Mouse (Mus musculus): Measurements from ENCODE around the gene Usp2. TPM values are rescaled to one million over a fixed set of nuclear protein-coding genes. Genes with fewer than 3 reads are reported as not detected.

Gene Usp2
- polyA plus RNA-seq, 1 experiment from 2014 or later, result 12.2 TPM

DNA sequence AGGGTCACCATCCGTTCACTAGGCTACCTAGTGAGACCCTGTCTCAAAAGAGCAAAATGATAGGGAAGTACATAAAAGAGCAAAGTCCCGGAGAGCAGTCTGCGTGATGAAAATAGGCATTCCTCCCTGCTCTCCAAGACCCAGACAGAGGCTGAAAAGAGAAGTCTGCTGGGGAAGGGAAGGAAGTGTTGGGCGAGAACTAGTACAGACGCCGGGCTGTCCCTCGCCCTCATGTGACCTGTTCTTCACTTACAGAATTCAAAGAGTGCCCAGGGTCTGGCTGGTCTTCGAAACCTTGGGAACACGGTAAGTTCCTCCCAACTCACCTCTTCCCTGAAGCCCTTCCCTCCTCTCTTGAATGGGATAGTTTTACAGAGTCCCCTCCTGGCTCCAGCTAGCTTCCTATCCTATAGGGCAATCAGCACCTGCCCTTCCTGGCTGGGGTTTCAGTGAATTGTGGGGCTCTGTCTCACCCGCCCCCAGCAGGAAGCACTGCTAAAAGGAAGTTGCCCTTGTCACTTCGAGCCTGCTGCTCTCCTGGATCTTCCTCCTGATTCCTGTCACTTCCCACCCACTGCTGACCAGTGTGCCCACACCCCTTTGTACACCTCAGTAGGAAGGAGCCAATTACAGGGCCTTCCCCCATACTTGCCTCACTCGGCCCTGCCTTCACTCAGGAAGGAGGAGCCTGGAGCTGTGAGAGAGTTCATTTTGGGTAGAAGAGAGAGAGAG is 22.2 kb downstream of the Usp2 start:
- H3K27ac ChIP-seq, result no peak overlapping the region
- H3K4me3 ChIP-seq, result no peak overlapping the region
- 73% methylated on average over 12 of the region's 12 CpGs for WGBS
- H3K36me3 ChIP-seq, result no peaks in the 10 kb centered on the region; the same call in 1 of the 2 replicates
- no peaks in the 10 kb centered on the region for H3K9me3 ChIP-seq
- H3K4me1 ChIP-seq (replicated peaks), result peaks cover 31% of the 10 kb centered on the region
- peaks cover 50% of the 10 kb centered on the region for H3K27me3 ChIP-seq
- no peak overlapping the region for H3K4me2 ChIP-seq
- H3K9ac ChIP-seq, result no peak overlapping the region
- ATAC-seq (ENCODE audit: low FRiP score), result no peak

DNA sequence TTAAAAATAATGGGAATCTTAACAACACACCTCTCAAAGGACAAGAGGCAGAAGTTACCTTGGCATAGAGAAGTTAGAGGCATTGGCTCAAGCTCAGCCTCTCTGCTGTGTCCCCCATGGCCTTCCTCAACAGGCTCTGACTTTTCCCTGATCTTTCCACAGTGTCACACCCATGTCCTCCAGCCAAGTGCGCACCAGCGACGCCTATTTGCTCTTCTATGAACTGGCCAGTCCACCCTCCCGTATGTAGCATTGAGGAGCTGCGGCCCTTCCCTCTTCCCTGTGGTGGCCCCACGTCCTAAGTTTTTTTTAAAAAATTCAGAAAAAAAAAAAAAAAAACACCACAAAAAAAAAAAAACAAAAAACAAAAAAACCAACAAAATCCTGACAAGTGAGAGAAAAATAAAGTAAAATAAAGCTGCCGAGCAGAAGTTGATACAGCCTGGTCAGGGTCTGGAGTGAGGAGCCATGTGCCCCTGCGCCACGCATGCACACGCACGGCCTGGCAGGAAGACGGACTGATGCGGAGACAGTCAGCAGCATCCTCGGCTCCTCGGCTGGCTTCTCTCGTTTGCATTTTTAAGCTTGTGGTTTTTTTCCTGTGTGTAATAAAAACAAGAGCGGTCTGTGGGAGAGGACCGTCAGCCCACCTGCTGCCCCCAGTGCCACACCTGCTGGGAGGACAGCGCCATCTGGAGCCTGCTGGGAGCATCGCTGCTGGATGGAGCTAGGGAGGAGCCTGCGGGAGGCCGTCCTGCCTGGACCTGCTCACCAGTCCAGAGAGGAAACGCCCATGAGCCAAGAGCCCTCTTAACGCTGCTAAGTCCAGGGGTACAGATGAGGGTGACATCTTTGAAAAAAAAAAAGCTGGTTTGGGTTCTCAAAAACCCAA is 27.0 kb downstream of the Usp2 start:
- H3K4me3 ChIP-seq, result peak overlapping the region; percentile 21; the same call in 1 of the 2 replicates
- ATAC-seq (ENCODE audit: low FRiP score), result no peak

DNA sequence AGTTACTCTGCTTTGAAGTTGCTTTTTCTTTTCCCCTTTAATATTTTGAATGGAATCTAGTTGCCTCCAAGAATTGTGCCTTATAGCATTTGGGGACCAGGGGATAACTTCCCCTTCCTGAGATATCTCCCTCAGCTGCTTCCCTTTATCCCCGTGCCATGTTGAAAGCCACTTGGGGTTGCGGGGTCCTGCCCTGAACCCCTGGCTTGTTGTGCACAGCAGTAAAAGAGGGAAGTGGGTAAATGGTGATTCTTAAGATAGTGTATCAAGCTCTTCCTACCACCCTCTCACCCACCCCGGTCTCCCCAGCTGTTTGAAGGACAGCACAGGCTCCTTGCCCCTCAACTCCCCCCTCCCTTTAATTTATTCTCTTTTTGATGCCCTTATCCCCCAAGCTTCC is 27.9 kb downstream of the Usp2 start:
- Histone ChIP-seq H3K4me3 (no peak overlapping the region), H3K27me3 (0 out of 2 replicates have a peak, but pooled peaks cover 2% of the 10 kb centered on the region), H3K9ac (no peak overlapping the region), H3K4me2 (no peak overlapping the region), H3K36me3 (no peaks in the 10 kb centered on the region; the same call in 1 of the 2 replicates), H3K4me1 (replicated peaks) (peaks cover 17% of the 10 kb centered on the region), H3K27ac (no peak overlapping the region), H3K9me3 (no peaks in the 10 kb centered on the region)
- no peak for ATAC-seq (ENCODE audit: low FRiP score)
- WGBS, result 79% methylated on average over 3 of the region's 3 CpGs

More for the DNA sequence above, 27.0 kb downstream of the Usp2 start:
- Histone ChIP-seq H3K36me3 (no peaks in the 10 kb centered on the region; the same call in 1 of the 2 replicates), H3K9me3 (no peaks in the 10 kb centered on the region), H3K27ac (no peak overlapping the region), H3K4me1 (replicated peaks) (peaks cover 17% of the 10 kb centered on the region), H3K9ac (no peak overlapping the region), H3K4me2 (peak overlapping the region; percentile 49), H3K27me3 (peaks cover 11% of the 10 kb centered on the region)
- 28% methylated on average over 24 of the region's 24 CpGs for WGBS

DNA sequence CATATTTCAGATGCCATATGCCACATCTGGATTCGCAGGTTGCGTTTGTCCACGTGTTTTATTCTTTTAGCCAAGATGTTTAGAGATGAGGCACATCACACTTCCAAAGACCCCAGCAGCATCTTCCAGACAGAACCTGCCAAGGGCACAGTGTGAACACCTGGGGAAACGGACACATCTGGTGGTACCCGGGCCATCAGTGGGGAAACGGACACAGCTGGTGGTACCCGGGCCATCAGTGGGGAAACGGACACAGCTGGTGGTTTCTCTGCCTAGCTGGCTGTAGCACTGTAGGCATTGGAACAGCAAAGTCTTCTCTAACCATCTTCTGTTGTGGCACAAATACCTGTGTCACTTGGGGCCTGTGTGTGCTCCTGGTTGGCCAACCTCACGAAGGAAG is 29.0 kb downstream of the Usp2 start:
- WGBS, result 88% methylated on average over 9 of the region's 9 CpGs
- peaks cover 17% of the 10 kb centered on the region for H3K4me1 ChIP-seq (replicated peaks)
- no peak overlapping the region for H3K4me2 ChIP-seq
- no peak for ATAC-seq (ENCODE audit: low FRiP score)
- no peak overlapping the region for H3K27ac ChIP-seq
- no peaks in the 10 kb centered on the region; the same call in 1 of the 2 replicates for H3K36me3 ChIP-seq
- no peaks in the 10 kb centered on the region for H3K9me3 ChIP-seq
- no peaks in the 10 kb centered on the region for H3K27me3 ChIP-seq
- H3K9ac ChIP-seq, result no peak overlapping the region
- H3K4me3 ChIP-seq, result no peak overlapping the region

DNA sequence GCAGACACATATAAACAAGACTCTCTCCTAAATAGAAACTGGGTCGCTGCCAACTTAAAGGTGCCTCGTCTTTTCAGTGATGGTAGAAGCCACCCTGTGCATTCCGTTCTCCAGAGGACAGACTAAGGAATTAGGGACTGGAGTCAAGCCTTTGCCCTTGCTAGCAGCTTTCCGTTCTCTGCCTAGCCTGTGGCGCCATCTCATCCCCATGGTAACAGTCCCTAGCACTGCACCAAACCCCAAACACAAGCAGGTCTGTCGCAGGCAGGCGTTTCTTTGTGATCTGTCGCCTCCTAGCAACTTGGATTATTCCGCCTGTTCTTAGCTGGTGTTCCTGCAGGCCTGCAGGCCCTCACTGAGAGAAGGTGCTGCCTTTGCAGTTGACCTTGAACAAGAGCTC is 29.7 kb downstream of the Usp2 start:
- no peaks in the 10 kb centered on the region for H3K27me3 ChIP-seq
- no peak overlapping the region for H3K4me2 ChIP-seq
- H3K4me3 ChIP-seq, result no peak overlapping the region
- 17% methylated on average over 9 of the region's 9 CpGs for WGBS
- no peaks in the 10 kb centered on the region for H3K9me3 ChIP-seq
- peak overlapping the region; percentile 40 for H3K27ac ChIP-seq
- no peaks in the 10 kb centered on the region for H3K36me3 ChIP-seq
- H3K9ac ChIP-seq, result 0 out of 2 replicates have a peak overlapping the region, but pooled peaks have one; percentile 0
- ATAC-seq (ENCODE audit: low FRiP score), result 0 out of 2 replicates have a peak, but pooled peaks have one; percentile 22
- H3K4me1 ChIP-seq (replicated peaks), result peaks cover 17% of the 10 kb centered on the region

DNA sequence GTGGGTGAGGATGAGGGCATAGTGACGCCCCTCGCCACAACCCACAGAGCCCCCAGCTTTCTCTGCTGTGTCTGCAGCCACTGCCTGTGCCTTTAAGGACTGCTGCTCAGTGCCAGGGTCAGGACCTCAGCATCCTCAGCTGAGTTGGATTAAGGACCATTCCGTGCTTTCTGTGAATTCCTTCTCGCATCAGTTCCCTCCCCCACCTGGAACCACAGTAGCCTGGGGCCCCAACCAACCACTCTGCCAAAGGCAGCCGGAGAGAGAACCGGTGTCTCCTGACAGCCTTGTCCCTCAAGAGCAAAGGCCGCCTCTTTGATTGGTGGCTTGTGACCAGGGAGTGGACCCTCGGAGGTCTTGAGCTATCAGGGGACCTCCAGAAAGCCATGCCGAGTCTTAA is 34.7 kb downstream of the Usp2 start, which contains the start of gene Mfrp:
TSS of gene Mfrp (plus strand) at position 240 of the 400 bp plus-strand sequence.
- Histone ChIP-seq H3K4me1 (replicated peaks) (peaks cover 13% of the 10 kb centered on the region), H3K9ac (no peak within 1 kb of the TSS), H3K9me3 (no peaks in the 10 kb centered on the region), H3K27ac (no peak within 1 kb of the TSS), H3K4me3 (no peak within 1 kb of the TSS), H3K36me3 (peaks cover 8% of the 10 kb centered on the region), H3K27me3 (no peaks in the 10 kb centered on the region), H3K4me2 (no peak within 1 kb of the TSS)
- WGBS, result 73% methylated on average over 9 of the region's 9 CpGs
- no peak for ATAC-seq (ENCODE audit: low FRiP score)

DNA sequence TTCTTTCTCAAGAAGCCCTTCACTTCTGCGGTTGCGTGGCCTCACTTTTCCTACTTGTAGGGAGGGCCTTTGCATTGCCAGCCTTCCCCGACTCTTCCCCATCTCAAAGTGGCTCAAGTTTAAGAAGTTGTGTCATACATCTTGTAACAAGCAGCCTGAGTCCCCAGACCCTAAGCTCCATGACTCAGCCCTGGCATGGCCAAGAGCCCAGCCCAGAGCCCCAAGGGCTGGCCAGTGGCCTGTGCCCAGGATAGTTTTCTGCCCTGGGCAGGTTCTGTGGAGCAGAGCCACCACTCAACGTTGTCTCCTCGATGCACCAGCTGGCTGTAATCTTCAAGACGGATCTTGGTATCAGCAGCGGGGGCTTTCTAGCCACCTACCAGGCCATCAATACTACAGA is 38.1 kb downstream of the Usp2 start:
- 95% methylated on average over 7 of the region's 7 CpGs for WGBS
- H3K9ac ChIP-seq, result no peak overlapping the region
- H3K4me2 ChIP-seq, result no peak overlapping the region
- no peak overlapping the region for H3K4me3 ChIP-seq
- H3K36me3 ChIP-seq, result peaks cover 8% of the 10 kb centered on the region
- ATAC-seq (ENCODE audit: low FRiP score), result no peak
- no peaks in the 10 kb centered on the region for H3K9me3 ChIP-seq
- H3K27me3 ChIP-seq, result no peaks in the 10 kb centered on the region
- H3K4me1 ChIP-seq (replicated peaks), result peaks cover 41% of the 10 kb centered on the region
- H3K27ac ChIP-seq, result no peak overlapping the region

DNA sequence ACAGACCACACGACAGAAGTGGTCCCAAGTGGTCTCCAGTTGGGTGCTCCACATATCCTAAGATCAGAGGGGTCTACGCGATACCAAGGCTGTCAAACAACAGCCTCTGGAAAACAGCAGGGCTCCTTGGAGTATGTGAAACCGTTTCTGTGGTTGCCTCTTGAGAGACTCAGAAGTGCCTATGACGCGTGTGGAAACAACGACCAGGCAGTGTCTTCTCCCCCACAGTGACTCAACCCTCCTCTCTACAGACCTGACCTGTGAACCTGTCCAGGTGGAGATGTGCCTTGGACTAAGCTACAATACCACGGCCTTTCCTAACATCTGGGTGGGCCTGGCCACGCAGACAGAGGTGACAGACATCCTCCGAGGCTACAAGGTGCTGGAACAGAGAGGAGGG is 39.0 kb downstream of the Usp2 start:
- Histone ChIP-seq H3K4me2 (no peak overlapping the region), H3K27ac (no peak overlapping the region), H3K36me3 (peaks cover 8% of the 10 kb centered on the region), H3K9ac (no peak overlapping the region), H3K4me1 (replicated peaks) (peaks cover 50% of the 10 kb centered on the region), H3K4me3 (no peak overlapping the region), H3K9me3 (no peaks in the 10 kb centered on the region), H3K27me3 (no peaks in the 10 kb centered on the region)
- 90% methylated on average over 10 of the region's 10 CpGs for WGBS
- no peak for ATAC-seq (ENCODE audit: low FRiP score)

DNA sequence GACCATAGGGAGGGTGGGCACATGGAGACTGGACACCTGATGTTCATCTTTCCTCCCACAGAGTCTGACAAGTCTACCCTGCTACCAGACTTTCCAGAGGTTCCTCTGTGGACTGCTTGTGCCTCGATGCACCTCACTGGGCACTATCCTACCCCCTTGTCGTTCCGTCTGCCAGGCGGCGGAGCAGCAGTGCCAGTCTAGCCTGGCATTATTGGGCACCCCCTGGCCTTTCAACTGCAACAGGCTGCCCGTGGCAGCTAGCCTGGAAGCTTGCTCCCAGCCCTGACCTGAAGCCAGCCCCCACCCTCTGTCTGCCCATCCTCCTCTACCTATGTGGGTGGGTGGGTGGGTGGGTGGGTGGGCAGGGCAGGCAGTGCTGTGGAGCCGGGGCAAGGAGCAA is 39.4 kb downstream of the Usp2 start:
- no peak overlapping the region for H3K4me3 ChIP-seq
- H3K4me2 ChIP-seq, result no peak overlapping the region
- 94% methylated on average over 7 of the region's 7 CpGs for WGBS
- no peak for ATAC-seq (ENCODE audit: low FRiP score)
- no peak overlapping the region for H3K9ac ChIP-seq
- peaks cover 8% of the 10 kb centered on the region for H3K36me3 ChIP-seq
- no peaks in the 10 kb centered on the region for H3K9me3 ChIP-seq
- H3K27ac ChIP-seq, result peak overlapping the region; percentile 74; the same call in 1 of the 2 replicates
- peaks cover 52% of the 10 kb centered on the region for H3K4me1 ChIP-seq (replicated peaks)
- no peaks in the 10 kb centered on the region for H3K27me3 ChIP-seq

DNA sequence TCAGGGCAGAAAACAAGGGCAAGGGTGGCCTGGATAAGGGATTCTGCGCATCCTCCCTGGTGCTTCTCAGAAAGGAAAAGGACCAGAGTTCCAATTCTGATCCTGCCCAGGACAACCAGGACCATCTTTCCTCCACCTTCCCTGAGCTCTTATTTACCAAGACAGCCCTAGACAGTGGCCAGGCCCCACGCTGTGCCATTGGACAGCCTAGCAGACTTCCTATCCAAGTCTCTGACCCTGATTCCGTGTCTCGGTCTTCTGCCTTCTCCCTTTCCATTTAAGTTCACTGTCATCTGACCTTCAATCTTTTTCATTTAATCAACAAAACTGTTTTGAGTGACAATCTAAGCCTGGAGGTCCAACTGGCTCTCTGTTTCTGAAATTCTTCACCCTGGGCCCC is 39.8 kb downstream of the Usp2 start:
- no peak for ATAC-seq (ENCODE audit: low FRiP score)
- H3K4me2 ChIP-seq, result no peak overlapping the region; the same call in 1 of the 2 replicates
- H3K4me1 ChIP-seq (replicated peaks), result peaks cover 53% of the 10 kb centered on the region
- H3K9me3 ChIP-seq, result no peaks in the 10 kb centered on the region
- H3K27me3 ChIP-seq, result no peaks in the 10 kb centered on the region
- no peak overlapping the region for H3K4me3 ChIP-seq
- peak overlapping the region; percentile 74 for H3K27ac ChIP-seq
- peak overlapping the region; percentile 35; the same call in 1 of the 2 replicates for H3K9ac ChIP-seq
- 79% methylated on average over 4 of the region's 4 CpGs for WGBS
- H3K36me3 ChIP-seq, result peaks cover 8% of the 10 kb centered on the region

DNA sequence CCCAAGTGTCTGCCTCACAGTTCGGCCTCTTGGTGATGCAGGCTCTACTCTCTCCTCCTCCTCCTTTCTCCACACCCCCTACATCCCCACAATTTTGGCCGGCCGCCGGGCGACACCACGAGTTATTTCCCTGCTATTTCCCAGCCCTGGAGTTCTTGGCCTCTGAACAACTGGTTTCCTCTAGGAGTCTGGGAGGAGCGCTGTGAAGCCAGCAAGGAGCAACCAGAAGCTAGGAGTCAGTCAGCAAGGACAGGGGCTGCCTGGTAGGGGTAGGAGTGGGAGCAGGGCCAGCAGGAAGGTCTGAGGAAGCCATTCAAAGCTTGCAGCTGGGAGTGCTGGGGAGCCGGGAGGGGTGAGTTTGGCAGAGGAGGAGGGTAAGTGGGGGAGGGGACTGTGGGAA is 40.3 kb downstream of the Usp2 start, which contains the start of gene C1qtnf5:
TSS of gene C1qtnf5 (plus strand) at position 136 of the 400 bp plus-strand sequence.
- Histone ChIP-seq H3K27ac (peak within 1 kb of the TSS; percentile 74), H3K9ac (peak within 1 kb of the TSS; percentile 56), H3K4me2 (peak within 1 kb of the TSS; percentile 39), H3K9me3 (no peaks in the 10 kb centered on the region), H3K4me3 (peak within 1 kb of the TSS; percentile 14), H3K4me1 (replicated peaks) (peaks cover 58% of the 10 kb centered on the region), H3K27me3 (no peaks in the 10 kb centered on the region), H3K36me3 (peaks cover 8% of the 10 kb centered on the region)
- 35% methylated on average over 8 of the region's 8 CpGs for WGBS
- ATAC-seq (ENCODE audit: low FRiP score), result peak; percentile 68

DNA sequence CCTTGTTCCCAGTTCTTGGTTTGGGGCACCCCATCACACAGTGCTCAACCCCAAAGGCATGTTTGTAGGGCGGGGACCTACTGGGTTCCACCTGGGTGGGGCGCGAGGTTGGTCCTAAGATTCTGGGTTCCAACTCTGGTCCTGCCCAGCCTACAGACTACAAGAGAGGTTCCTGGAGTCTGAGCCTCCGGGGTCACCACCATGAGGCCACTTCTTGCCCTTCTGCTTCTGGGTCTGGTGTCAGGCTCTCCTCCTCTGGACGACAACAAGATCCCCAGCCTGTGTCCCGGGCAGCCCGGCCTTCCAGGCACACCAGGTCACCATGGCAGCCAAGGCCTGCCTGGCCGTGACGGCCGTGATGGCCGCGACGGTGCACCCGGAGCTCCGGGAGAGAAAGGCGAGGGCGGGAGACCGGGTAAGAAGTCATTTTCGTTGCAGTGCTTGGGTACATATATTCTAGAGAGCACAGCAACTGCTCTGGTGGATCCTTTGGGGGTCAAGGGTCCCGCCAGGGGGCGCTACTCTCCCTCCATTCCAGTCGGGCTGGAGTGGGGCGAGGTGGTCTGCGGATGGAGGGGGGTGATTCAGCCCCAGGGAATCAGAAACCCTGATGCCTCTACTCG is 40.8 kb downstream of the Usp2 start:
- peak overlapping the region; percentile 56 for H3K9ac ChIP-seq
- ATAC-seq (ENCODE audit: low FRiP score), result no peak; the same call in 1 of the 2 replicates

More for the DNA sequence above, 40.8 kb downstream of the Usp2 start:
- peaks cover 8% of the 10 kb centered on the region for H3K36me3 ChIP-seq
- peak overlapping the region; percentile 74 for H3K27ac ChIP-seq
- peak overlapping the region; percentile 14 for H3K4me3 ChIP-seq
- peak overlapping the region; percentile 39 for H3K4me2 ChIP-seq
- WGBS, result 30% methylated on average over 25 of the region's 25 CpGs
- H3K4me1 ChIP-seq (replicated peaks), result peaks cover 64% of the 10 kb centered on the region
- no peaks in the 10 kb centered on the region for H3K27me3 ChIP-seq
- no peaks in the 10 kb centered on the region for H3K9me3 ChIP-seq
